Mouse (Mus musculus): Measurements from ENCODE around the gene Pcca. TPM values are rescaled to one million over a fixed set of nuclear protein-coding genes. Genes with fewer than 3 reads are reported as not detected.

The Pcca gene
- total RNA-seq, 1 experiment from 2014 or later: 37.0 TPM

DNA sequence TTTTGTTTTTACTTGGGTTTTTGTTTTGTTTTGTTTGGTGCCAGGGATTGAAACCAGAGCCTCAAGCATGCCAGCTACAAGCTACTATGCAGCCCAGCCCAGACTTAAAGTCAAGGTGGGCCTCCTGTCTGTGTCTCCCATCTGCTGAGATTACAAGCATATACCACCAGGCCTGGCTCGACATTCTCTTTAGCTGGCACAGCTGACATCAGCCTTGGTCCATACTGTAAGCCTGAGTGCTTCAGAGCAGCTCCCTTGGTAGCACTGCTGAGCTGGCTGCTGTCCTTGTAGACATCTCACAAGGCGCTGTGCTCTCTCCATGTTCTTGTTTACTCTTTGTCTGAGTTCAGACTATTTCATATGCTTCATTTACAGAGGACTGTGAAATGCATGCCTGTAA, 302.9 kb downstream of the Pcca start:
- ATAC-seq (replicated peaks in 1 of 2; ENCODE audit: insufficient read depth in 1 of 2, low FRiP score in 2 of 2, low TSS enrichment in 1 of 2, low read depth in 1 of 2, poor library complexity in 2 of 2, severe bottlenecking in 2 of 2): no peak

DNA sequence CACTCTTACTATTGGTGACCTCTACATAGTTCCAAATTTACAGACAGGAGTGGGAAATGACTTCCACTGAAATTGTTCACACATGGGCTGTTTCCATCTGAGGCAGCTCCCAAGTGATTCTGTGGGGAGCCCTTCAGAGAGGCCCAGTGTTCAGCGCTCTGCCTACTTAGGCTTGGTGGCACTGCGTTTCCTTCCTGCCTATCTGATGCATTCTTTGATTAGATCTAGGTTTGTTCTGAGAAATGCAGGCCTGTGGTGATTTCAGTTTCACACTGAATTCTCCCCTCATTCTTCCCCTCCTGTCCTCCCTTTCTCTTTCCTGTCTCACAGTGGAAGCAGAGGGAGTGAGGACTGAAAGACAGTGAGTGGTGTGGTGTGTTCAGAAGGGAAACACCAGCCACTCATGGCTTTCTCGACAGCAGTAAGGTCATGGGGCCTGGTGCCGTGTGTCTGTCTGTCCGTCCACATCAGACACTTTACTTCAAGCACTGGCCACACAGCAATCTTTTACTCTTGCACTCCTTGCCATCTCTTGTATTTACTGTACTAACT, 318.5 kb downstream of the Pcca start:
- peak; percentile 60 to 81 for ATAC-seq (replicated peaks in 1 of 2; ENCODE audit: insufficient read depth in 1 of 2, low FRiP score in 2 of 2, low TSS enrichment in 1 of 2, low read depth in 1 of 2, poor library complexity in 2 of 2, severe bottlenecking in 2 of 2)

DNA sequence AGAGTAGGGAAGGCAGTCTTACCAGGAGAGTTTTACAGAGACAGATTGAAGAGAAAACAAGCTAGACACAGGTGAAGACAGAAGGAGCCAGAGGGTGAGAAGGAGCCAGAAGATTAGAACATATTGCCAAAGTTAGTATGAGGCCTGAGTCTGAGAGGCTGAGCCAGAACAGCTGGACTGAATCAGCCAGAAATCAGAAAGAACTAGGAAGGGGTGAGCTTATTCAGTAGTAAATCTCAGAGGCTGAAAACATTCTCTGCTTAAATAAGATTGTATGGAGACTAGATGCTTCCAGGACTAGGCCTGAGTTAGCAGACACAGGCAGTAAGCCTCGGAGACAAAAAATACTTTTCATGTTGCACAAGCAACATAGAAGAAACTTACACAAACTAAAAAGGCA, 325.7 kb downstream of the Pcca start:
- no peak for ATAC-seq (replicated peaks in 1 of 2; ENCODE audit: insufficient read depth in 1 of 2, low FRiP score in 2 of 2, low TSS enrichment in 1 of 2, low read depth in 1 of 2, poor library complexity in 2 of 2, severe bottlenecking in 2 of 2)

DNA sequence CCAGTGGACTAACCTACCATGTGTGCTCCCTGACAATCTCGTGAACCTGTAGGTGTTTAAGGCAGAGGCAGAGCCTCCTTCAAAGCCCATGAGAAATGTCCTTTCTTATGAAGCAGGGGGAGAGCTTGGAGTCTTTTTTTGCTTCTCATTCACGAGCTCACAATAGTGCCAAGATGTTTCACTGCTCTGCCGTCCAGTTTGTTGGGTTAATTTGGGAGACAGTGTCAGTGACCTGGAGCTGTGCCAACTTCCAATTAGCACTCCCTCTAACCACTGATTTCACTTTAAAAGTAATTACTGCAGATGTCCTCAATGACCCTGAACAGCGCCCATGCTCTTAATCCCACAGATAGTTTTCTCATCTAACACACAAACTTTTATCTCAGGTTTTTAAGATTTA, 328.5 kb downstream of the Pcca start:
- no peak for ATAC-seq (replicated peaks in 1 of 2; ENCODE audit: insufficient read depth in 1 of 2, low FRiP score in 2 of 2, low TSS enrichment in 1 of 2, low read depth in 1 of 2, poor library complexity in 2 of 2, severe bottlenecking in 2 of 2)

DNA sequence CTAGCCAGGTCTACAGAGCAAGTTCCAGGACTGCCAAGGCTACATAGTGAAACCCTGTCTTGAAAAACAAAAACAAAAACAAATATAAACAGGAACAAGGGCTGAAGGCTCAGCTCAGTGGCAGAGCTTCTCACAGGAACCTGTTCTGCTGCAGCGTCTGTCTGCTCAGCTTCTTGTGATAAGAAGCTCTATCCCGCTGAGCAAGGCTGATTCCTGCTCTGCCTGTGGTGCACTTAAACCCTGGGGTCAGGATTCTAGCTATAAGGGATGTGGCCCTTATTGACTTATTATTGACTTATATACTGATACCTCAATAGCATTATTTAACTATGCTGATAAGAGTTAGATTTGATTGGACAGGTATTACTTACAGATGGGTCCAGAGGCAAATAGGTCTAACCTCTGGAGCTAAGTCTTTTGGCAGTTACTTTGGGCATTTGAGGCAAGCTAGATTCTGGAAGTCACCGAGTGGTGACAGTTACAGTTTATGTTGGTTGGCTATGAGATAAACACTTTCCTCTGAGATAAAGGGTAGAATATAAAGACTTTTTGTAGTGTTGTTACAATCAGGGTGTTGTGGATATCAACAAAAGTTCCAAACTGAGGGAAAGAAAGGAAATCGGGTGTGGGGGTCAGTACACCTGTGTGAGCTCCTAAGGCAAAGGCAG, 331.5 kb downstream of the Pcca start:
- no peak for ATAC-seq (replicated peaks in 1 of 2; ENCODE audit: insufficient read depth in 1 of 2, low FRiP score in 2 of 2, low TSS enrichment in 1 of 2, low read depth in 1 of 2, poor library complexity in 2 of 2, severe bottlenecking in 2 of 2)

DNA sequence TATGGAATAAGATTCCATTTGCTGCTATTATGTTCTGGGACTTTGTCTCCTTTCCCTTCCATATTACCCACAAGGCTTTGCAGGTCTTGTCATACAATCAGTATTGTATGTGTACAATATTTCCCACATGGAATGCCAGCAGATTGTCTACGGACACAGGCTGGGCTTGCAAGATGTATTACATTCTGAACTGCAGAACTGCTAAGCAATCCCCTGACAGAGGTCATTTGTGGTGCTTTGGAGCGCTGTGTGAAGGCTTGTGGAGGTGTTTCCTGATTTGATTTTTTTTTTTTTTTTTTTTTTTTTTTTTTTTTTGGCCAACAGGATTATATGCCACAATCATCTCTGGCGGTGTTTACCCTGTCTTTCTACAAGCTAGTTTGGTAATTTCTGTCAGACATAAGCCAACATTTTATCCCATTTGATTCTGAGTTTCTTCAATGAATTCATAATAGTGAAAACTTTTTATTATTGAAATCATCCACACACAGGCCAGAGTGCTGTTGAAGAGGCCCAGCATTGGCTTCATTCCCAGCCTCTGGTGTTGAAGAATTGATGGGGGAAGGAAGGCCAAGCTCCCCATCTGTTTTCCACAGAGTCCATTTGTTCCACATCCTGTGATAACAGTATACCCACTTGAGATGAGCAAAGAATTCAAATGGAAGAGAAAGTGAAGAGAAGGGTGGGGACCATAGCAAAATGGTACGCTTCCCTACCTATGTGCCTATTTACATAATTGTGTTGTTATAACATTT, 333.6 kb downstream of the Pcca start:
- ATAC-seq (replicated peaks in 1 of 2; ENCODE audit: insufficient read depth in 1 of 2, low FRiP score in 2 of 2, low TSS enrichment in 1 of 2, low read depth in 1 of 2, poor library complexity in 2 of 2, severe bottlenecking in 2 of 2): no peak

DNA sequence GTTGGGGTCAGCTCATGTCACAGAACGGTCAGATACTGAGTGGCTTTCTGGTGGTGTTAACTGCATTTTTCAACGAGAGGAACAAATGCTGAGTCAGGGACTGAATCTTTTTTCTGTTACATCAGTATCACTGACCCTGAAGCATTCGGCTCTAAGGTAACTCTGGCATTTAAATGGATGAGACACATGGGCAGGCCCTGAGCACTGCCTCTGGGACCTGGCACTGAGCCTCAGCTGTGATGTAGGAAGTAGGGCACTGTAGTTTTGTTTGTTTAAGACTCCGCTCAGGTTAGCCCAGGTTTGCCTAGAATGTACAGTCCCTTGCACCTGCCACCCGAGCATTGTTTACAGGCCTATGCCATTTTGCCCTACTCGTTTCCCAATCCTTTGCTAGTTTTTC, 335.7 kb downstream of the Pcca start:
- no peak for ATAC-seq (replicated peaks in 1 of 2; ENCODE audit: insufficient read depth in 1 of 2, low FRiP score in 2 of 2, low TSS enrichment in 1 of 2, low read depth in 1 of 2, poor library complexity in 2 of 2, severe bottlenecking in 2 of 2)

DNA sequence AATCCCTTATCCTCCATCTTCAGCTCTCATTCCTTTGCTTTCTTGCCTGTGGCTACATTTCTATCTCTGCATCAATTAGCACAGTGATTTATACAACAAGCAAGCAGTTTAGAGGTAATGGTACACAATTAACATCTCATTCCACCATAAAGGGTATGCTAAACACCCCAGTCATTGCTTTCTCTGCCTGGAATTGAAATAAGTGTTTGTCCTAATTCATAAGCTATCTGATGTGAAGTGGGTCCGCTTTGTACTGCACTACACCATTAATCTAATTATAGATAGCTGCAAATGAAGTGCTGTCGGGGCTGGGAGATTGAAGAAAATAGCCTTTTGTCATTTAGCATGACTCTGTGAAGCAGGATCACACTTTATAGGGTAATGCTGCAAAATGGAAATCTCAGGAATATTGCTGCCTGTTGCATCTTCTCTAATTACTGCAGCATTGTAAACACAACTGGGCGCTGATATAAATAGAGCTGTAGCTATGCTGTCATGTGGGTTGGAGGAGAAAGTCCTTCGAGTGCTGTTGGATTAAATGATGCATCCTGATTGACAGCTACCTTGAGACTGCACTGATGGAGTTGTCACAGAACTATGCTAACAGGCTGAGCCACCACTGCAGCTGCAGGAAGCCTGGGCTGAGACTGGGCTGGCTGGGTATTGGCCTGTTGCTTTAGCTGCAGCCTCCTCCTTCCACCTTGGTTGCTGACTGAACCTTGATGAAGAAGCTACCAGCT, 337.9 kb downstream of the Pcca start:
- ATAC-seq (replicated peaks in 1 of 2; ENCODE audit: insufficient read depth in 1 of 2, low FRiP score in 2 of 2, low TSS enrichment in 1 of 2, low read depth in 1 of 2, poor library complexity in 2 of 2, severe bottlenecking in 2 of 2): no peak

DNA sequence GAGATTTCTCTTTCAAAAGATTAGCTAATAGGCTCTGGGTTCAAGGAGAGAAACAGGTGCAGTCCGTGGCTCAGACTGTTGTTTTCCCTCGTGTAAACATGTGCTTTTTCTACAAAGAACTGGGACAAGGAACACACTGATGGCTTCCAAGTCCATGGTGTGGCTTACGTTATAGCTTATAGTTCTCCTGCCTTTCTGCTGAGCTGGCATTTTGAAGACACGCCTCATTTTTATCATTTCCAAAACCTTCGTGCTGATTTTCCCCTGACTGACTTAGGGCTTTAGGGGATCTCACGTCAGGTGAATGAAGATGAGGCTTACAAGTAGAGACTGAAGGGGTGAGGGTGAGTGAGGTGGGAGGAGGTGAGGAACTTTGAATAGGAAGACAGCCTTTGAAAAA, 338.5 kb downstream of the Pcca start:
- ATAC-seq (replicated peaks in 1 of 2; ENCODE audit: insufficient read depth in 1 of 2, low FRiP score in 2 of 2, low TSS enrichment in 1 of 2, low read depth in 1 of 2, poor library complexity in 2 of 2, severe bottlenecking in 2 of 2): no peak

DNA sequence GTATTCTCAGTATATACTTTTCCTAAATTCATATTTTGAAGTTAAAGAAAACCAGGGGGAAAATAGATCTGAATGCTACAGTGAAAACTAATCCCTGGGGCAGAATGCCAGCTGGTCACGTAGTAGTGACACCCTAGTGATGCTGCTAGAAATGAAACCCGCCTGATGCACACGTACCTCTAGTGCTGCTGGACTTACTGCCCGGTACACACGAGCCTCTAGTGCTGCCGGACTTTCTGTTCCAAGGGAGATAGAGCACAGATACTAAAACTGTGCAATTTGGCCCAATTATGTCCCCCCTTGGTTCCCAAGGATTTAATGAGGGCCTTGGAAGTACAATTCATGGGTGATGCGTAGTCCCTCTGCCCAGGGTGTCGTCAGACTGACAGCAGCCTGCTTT, 340.9 kb downstream of the Pcca start:
- ATAC-seq (replicated peaks in 1 of 2; ENCODE audit: insufficient read depth in 1 of 2, low FRiP score in 2 of 2, low TSS enrichment in 1 of 2, low read depth in 1 of 2, poor library complexity in 2 of 2, severe bottlenecking in 2 of 2): no peak

DNA sequence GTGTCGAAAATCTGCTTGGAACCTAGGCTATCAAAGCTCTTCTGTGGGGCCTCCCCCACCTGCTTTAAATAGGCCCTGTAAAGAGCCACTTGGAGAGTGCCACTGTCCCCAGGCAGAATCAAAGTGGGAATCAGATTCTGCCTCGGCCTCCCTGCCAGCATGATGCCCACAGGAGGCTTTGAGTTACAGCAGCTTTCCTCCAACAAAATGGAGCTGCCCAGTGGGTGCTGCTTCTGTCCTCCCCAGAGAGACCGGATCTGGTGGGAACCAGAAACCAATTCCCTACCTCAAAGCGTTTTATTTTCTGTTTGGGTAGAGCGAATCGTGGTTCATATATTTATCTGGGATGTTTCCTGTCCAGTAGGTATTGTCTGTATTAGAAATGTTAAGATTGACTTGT, 341.5 kb downstream of the Pcca start:
- ATAC-seq (replicated peaks in 1 of 2; ENCODE audit: insufficient read depth in 1 of 2, low FRiP score in 2 of 2, low TSS enrichment in 1 of 2, low read depth in 1 of 2, poor library complexity in 2 of 2, severe bottlenecking in 2 of 2): no peak

DNA sequence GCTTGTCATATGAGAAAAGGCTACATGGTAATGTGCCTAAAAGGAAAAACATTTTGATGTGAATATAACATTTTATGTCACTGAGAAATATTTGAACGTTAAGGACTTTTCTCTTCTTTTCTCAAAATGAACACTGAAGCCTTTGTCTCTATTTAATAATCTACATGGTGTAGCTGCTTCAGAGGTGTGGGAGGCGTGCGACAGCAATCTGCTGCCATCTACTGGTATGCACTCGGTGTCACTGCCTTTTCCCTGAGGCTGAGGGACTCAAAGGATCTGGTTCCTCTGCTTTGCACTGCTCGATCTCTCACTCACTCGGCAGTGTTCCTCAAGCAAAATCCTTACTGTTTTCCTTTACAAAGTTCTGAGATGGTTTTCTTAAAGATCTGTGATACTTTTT, 342.0 kb downstream of the Pcca start:
- peak; percentile 95 for ATAC-seq (replicated peaks in 1 of 2; ENCODE audit: insufficient read depth in 1 of 2, low FRiP score in 2 of 2, low TSS enrichment in 1 of 2, low read depth in 1 of 2, poor library complexity in 2 of 2, severe bottlenecking in 2 of 2)

DNA sequence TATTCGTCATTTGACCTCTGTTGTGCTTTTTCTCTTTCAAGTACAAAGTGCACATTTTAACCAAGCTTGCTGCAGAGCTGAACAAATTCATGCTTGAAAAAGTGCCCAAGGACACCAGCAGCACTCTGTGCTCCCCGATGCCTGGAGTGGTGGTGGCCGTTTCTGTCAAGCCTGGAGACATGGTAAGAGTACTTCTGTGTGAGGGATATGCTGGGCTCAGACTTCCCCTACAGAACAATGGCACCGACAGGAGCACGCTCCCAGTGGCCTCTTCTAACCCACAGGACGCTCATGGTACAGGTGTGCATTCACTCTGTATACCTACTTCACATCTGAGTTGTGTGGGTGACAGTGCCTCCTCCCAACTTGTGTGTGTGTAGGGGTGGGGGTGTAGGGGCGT, 342.6 kb downstream of the Pcca start:
- ATAC-seq (replicated peaks in 1 of 2; ENCODE audit: insufficient read depth in 1 of 2, low FRiP score in 2 of 2, low TSS enrichment in 1 of 2, low read depth in 1 of 2, poor library complexity in 2 of 2, severe bottlenecking in 2 of 2): no peak

DNA sequence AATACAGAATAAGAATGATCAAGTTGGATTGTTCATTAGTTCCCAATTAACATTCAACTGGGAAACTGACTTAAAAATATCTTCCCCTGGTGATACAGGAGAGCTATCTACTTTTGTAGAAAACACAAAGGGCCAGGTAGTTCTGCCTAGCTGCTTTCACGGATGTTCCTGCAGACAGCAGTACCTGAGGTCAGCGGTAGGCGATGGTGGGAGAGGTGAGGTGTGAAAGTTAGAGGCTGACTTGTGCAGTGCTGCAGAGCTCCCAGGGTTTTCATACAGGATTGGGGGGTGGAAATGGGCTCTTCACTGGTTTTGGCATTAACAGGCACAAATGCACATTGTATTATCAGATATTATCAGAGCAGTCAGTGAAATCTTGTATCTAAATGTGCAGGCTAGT, 343.7 kb downstream of the Pcca start:
- ATAC-seq (replicated peaks in 1 of 2; ENCODE audit: insufficient read depth in 1 of 2, low FRiP score in 2 of 2, low TSS enrichment in 1 of 2, low read depth in 1 of 2, poor library complexity in 2 of 2, severe bottlenecking in 2 of 2): no peak

DNA sequence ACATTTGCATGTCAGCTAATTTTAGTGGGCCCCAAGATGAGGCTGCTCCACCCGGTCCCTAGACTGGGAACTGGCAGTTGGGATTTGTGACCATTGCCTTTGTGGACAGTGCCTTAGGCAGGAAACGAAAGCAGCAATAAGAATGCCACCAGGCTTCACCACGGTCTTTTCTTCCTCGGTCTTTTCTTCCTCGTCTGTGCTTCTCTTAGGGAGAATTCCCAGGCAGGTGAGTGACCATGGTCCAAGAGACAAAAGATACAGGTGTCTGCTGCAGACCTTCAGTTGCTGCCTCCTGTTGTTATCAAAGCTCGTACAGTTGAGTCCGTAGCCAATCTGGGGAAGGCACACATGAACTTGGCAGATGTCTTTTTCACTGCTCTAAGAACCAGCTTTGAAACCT, 346.2 kb downstream of the Pcca start:
- ATAC-seq (replicated peaks in 1 of 2; ENCODE audit: insufficient read depth in 1 of 2, low FRiP score in 2 of 2, low TSS enrichment in 1 of 2, low read depth in 1 of 2, poor library complexity in 2 of 2, severe bottlenecking in 2 of 2): no peak

DNA sequence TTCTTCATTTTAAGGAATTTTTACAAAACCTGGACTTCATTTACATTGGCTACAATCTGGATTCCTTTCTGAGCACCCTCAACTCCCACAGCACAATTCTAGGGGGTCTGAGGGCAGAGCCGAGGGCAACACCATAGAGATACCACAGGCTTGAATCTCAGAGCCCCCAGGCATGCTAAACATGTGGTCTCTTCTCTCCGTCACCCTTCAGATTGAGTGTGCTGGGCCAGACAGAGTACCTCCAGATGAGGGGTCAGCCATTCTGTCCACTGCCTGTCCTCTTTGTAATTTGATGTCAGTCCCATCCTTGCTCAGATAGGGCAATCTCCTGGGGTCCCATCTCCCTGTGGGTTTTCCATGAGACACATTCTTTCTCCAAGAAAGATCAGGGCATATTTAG, 347.6 kb downstream of the Pcca start:
- no peak for ATAC-seq (replicated peaks in 1 of 2; ENCODE audit: insufficient read depth in 1 of 2, low FRiP score in 2 of 2, low TSS enrichment in 1 of 2, low read depth in 1 of 2, poor library complexity in 2 of 2, severe bottlenecking in 2 of 2)

DNA sequence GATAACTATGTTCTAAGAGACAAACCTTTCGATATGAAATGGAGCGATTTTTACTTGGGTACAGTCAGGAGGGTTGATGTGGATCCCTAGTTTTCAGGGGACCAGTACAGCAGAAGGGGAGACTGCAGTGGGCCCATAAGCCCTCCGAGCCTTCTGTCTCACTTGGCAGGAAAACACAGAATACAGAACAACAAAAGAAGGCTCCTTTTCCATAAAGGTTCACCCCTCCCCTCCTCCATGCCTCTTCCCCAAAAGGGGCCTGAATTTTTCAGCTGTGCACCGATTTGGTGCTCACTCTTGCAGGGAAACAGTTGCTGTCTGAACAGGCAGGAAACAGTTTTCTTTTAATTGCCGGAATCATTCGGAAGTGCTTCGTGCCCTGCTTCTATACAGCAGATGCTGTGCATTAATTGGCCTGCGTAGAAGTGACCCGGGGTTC, 348.1 kb downstream of the Pcca start:
- ATAC-seq (replicated peaks in 1 of 2; ENCODE audit: insufficient read depth in 1 of 2, low FRiP score in 2 of 2, low TSS enrichment in 1 of 2, low read depth in 1 of 2, poor library complexity in 2 of 2, severe bottlenecking in 2 of 2): no peak

DNA sequence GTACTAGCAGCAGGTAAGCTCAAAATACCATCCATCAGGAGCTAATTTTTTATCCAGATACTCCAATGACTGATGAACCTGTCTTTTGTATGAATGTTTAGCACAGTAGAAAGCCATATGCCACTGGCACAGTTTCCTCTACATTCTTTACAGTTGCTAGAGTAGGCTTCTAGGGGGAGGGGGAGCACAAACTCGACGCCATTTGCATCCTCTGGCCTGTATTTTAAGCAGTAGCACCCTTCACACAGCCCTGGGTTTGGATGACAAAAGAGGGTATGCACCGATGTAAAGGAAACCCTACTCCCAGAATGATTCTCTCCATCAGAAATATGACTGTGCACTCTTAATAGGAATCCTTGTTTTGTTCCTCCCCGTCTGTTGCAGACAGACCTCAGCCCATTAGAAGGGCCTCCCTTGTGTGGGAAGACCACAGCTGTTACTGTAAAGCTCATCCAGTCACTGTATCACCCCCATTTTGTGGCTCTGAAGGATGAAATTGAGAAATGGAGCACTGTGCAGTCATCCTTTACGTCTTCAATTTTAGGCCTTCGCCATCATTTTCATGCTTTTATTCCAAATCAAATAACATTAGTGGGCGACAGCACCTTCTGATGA, 348.8 kb downstream of the Pcca start:
- no peak for ATAC-seq (replicated peaks in 1 of 2; ENCODE audit: insufficient read depth in 1 of 2, low FRiP score in 2 of 2, low TSS enrichment in 1 of 2, low read depth in 1 of 2, poor library complexity in 2 of 2, severe bottlenecking in 2 of 2)
